Mouse (Mus musculus) cerebellum, adult 18-20 months (tissue): ENCODE measurements at regions not wholly inside any gene's neighbourhood (a gene's known extent, or its start where the extent isn't known, plus 50 kb on each side); places are given as distances from the start of the nearest gene placed in this dataset.

Experiments
- DNase-seq, 2 experiments: peaks; one replicate each; pipeline ENCODE4 v3.0.0; 2021

DNA sequence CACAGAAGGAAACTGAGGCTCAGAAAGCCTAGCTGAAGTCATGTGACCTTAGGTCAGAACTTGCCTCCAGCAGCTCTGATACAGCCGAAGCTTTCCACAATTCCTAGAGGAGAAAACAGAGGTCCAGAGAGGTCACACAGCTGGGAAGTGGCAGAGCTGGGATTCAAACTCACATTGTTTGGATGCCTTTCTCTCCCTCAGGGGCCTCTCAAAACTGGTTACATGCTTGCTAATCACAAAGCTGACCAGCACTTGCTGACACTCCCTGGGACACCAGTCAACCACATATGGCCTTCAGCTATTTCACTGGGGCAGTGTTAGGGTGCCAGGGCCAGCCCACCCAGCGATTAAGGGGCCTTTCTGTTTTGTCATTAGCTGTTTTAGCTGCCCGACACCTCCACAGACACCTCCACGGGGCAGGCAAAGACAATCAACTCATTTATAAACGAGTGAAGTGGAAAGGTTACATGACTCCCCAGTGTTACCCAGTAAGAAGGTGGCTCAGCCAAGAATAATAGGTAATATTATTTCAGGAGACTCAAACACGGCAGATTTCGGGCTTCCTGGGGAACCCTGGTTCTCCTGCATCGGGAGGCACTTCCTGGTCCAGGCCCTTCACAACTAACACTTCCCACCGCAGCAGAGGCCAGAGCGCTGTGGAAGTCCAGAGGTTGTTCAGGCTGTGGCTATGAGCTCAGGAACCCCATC lies 71.4 kb downstream of the 2410131K14Rik start:
- no peak for DNase-seq

DNA sequence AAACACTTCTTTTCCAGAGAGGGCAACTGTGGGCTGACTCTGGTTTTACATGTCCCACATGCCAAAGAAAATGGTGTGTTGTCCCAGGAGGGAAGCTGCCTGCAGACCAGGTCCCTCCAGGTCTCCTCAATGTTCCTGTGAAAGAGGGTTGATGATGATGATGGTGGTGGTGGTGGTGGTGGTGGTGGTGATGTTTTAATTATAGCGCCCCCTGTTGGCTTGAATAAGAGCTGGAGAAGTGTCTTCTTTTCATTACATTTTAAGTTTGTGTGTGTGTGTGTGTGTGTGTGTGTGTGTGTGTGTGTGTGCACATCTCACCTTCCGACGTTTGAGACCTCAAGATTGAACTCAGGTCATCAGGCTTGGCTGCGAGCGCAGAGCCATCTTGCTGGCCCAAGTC lies 73.0 kb downstream of the 2410131K14Rik start:
- no peak for DNase-seq

DNA sequence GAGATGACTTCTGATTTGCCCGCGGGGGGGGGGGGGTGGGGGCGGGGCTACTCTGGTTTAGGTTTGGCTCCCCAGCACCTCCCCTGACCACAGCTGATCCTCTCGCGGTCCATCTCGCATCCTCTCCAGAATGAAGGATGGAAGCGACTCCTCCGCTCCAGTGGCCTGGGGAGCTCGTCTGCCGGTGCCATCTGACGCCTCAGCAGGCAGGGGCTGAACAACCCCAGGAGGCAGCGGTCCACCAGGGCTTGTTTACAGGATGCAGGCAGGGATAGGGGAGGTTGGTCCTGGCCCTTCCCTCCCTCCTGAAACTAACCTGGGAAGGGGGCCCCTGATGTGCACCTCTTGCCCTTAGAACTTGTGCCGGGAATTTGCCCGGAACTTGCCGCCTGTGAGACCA lies 73.9 kb downstream of the 2410131K14Rik start:
- peak; percentile 29 to 33 for DNase-seq

DNA sequence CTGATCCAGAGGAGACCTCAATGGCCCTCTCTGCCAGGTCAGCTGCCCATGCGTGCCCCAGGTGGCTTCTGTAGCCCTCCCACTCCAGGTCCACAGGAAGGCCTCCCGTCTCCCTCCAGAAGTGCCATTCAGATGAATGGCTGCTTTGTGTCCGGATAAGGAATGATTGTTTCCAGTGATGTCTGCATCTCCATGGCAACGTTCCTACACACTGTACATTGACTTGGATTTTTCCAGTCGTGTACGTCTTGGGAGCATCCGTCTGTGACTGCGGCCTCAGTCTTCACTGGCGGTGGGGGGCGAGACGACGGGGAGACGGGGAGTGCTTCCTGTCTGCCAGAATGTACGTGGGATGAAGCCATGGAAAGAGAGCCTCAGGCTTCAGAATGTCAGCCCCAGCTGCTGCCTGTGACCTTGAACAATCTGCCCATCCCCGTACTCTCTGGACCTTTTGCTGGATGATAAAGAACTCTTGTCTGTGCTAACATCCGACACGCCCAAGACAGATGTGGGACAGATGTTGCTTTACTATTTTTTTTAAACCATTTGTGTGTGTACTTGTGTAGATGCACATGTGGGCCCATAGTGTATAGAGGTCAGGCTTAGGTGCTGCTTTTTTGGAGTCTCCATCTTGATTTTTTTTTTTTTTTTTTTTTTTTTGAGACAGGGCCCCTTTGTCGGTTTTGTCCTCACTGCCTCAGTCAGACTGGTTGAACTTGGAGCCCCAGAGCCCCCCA lies 76.9 kb downstream of the 2410131K14Rik start:
- no peak for DNase-seq

DNA sequence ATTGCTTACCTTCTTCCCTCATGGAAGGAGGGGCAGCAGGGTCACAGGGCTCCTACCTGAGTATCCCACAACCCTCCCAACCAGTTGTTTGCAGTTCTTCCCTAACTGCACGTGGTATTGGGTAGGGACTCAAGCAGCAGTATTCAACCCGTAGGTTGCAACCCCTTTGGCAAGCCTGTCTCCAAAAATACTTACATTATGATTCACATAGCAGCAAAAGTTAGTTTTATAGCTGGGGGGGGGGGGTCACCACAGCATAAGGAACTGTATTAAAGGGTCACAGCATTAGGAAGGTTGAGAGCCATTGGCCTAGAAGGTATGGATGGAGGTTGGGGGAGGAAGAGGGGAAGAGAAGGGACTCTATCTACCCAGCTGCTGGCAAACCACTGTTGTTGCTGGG lies 78.1 kb downstream of the 2410131K14Rik start:
- DNase-seq: no peak

DNA sequence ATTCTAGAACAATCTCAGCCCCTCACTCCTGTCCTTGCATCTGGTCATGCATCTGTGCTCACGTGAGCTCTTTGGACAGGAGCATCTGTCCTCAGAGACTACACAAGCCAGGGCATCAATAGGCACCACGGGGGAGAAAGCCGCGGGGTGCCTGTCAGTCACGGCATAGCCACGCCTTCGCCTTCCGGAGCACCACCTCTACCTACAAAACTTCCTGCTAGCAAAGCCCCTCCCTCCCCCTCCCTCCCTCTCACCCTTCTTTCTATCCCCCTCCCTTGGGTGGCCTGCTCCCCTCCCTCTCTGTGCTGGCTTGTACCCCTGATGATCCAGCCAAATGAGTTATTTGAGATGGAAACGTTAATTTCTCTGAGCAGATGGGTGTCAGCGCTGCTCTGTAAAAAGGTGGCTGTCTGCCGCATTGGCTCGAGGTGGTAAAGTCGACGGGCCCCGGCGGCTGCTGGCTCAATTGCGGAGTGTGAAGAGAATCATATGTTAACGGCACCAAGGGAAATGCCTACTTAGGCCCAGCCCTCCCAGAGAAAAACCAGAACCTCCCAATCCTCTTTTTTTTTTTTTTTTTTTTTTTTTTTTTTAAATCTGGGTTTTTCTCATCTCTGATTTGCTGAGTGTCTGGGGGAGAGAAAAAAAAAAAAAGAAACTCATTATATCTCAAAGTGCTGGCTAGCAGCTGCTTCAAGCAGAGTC lies 82.0 kb downstream of the 2410131K14Rik start:
- DNase-seq: peak; percentile 35 to 40

DNA sequence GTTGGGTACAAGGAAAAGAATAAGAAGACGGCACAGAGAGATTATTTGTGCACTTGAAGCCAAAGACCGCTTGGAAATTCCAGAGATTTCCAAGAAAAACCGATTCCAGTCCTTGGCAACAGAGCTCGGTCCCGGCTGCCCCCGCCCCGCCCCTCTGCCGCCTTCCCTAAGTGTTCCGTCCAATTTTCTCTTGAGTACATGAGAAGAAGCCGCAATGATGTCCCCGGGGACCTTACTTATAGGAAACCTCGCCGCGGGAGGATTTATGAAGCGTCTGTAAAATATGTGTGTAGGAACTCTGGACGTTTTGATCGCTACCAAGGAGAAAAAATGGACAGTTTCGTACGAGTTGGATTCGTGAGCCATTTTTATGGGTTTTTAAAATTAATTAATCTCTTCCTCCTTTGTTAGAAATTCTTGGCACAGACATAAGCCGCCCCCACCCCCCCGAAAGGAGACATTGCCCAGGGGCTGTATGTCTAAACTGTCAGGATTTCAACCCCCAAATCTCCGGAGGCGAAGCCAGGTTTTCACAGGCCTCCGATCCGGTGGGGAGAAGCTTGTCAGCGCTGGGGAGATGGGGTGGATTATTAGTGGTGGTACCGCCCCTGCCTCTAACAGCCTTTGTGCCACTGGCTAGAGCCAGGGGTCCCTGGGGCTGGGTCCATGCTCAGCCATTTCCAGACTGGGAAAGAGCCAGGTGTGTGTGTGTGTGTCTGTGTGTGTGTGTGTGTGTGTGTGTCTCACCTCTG lies 83.1 kb downstream of the 2410131K14Rik start:
- DNase-seq: no peak

DNA sequence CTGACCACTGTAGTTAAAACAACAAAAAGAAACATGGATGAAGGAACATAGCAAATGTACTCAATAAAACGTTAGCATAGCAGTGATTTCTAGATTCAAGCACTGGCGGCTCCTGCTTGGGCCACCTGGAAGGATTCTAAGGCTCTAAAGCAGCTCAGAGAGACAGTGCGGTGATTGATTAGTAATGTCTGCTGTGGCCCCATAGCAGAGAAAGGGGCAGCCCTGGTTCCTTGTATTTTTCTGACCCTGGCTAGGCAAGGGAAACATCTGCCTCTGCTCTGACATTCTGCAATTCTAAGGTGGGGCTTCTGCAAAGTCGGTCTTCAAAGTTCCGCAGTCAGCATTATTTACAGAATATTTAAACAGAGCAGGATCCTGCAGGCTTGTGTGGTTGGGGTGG lies 84.1 kb downstream of the 2410131K14Rik start:
- DNase-seq: no peak

DNA sequence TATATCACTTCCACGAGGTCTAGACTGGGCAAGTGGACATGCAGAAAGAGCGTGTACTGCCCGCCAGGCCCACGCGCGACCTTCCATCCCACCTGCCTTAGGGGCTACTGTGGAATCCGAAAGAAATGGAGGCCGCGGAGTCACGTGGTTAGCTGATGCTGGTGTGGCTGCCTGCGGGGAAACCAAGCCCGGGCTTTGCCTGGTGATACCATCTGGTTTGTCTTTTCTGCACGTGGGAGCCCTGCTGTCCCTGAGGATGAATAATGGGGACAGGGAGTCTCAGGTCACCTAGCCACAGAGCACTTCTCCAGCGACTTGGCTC lies 86.2 kb downstream of the 2410131K14Rik start:
- no peak for DNase-seq

DNA sequence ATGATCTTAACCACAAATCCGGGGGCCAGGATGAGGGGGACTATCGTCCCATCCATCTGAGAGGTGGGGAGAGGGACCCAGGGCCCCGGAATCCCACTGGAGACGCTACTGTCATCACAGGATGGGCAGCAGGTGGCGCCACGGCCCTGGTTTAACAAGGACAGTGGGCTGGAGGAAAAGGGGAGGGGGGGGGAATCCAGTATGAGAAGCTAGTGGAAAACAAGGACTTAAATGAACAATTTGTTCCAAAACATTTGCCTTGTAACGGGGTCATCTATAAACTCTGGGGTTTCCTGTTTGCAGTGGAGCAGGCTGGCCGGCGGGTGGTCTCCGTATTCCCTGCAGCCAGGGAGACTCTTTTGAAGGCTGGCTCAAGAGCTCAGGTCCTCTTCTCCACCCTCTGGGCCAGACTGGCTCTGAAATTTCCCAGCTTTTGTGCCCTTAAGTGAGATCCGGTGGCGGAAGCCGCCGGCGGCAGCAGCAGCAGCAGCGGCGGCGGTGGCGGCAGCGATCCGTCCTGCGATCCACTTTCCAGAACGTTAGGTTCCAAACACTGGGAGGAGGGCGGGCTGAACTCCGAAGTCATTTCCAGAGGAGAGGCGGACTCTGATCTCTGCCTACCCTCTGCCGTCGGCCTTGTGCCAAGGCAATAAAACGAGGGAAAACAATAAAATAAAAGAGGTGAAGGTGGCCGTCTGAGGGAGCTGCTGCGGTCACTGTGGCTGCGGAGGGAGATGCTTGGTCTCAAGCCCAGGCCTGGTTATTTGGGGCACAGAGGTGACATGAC lies 86.8 kb downstream of the 2410131K14Rik start:
- peak; percentile 73 to 82 for DNase-seq

DNA sequence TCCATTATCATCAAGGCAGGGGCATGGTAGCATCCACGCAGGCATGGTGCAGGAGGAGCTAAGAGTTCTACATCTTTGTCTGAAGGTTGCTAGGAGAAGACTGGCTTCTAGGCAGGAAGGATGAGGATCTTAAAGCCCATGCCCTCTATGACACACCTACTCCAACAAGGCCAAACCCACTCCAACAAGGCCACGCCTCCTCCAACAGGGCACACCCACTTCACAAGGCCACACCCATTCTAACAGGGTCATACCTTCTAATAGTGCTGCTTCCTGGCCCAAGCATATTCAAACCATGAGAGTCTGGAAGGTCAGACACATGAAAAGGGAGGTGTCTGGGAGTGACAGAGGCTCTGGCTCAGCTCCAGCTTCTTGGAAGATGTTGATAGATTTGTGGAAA lies 89.0 kb downstream of the 2410131K14Rik start:
- no peak for DNase-seq

DNA sequence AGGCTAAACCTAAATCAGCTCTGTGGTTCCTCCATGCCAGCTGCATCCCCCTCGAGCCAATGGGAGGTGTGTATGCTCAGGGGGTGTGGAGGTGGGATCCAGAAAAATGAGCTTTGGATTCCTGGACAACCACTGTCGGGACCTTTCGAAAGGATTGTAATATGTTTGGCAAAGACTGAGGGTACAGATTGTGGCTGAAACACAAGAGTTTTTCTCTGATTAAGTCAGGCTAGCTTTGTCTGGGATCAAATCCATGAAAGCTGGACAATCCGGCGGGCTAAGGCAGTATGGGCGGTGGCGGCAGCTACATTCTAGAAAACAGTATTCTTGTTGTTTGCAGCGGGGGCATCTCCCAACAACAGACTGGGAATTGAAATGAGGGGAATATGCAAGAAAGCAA lies 93.2 kb downstream of the 2410131K14Rik start:
- no peak for DNase-seq

DNA sequence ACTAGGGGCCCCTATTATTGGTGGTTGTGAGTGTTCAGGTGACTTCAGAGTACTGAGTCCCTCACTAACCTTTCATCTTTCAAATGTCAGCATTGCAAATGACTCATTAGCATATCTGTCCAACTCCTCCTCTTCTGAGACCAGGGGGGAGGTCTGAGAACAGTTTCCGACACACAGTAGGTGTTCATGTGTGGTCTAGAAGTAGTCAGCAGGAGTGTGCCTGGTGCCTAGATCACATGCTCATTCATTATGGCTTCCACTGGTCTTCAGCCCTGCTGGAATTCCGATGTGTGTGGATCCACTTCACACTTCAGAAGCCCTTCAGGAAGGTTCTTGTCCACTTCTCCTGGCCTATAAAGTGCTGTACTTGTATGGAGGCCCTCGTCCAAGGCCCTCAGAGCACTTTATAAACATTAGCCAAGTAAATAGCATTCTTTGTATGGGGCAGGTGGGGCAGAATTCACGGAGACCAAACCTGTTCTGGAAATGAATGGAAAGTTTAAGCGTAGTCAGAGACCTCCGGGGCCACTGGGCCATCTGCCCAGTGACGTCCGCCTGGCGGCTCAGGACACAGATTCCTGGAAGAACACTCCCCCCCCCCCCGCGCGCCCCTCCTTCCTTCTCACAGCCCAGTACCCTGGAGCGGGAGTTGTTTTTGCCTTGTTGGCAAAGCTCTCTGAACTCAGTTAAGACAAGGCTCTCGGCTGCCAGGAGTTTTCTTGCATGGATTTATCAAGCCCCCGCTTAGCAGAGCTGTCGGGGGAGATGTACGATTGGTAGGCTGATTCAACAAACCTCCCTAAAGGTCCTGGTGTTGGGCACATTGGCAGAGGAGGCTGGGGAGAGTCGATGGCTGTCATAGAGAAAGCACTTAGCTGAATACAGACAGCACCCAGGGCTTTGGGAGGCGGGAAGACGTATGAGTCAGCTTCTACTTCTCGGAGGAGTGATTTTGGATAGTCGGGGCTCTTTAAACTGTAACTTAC lies 94.9 kb downstream of the 2410131K14Rik start:
- no peak for DNase-seq

DNA sequence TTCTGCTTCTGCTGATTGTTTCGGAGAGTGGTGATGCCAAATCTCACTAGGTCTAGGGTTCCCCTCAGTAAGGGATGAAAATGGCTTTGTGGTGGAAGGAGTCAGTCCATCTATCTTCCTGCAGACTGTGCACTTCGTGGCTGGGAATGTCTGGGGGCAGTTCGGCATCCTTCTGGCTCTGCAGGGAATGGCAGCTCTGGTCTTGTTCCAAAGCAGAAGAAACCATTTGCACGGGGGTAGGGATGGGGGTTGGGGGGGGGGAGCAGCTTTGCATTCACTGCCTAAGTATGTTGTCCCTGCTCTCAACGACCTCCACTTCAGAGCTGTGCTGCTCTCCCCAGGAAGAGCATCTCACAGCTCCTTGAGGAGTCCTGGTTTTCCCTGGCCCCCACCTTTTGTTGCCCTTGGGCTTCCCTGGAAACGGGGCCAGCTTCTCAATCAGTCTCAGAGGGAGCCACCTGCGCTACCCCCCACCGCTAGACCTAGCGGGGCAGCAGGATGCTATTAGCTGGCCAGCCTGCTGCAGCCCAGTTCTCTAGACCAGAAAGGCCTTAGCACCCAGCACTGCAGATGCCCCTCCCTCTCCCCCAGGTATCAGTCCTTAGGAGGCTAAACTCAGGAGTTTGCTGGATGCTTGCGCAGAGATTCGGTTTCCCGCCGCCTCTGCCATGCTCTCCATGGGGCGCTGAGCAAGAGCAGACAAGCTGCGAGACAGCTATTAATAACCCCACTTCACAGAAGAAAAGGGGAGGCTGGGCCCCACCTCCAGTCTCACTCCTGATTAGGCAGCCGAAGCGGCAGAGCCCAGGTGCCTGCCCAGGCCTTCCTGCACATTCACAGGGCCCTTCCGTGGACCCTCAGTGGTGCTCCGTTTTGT lies 98.7 kb downstream of the 2410131K14Rik start:
- DNase-seq: peak; percentile 20 to 39

DNA sequence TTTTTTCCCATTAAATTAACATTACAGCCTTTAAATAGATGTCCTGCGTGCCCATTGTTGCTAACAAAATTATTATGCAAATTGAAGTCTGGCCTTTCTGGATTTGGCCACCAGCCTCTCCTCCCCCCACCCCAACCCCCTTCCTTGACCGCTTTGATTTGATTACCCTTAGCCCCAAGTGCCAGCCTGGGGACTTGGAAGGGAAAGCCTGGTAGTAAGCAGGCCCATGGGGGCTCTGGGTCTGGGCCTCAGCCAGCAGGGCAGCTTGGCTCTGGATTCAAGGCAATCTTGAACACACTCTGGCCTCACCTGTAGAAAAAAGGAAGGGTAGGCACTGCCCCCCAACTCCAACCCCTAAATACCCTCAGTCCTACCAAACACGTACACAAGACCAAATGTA lies 100.2 kb downstream of the 2410131K14Rik start:
- DNase-seq: no peak

DNA sequence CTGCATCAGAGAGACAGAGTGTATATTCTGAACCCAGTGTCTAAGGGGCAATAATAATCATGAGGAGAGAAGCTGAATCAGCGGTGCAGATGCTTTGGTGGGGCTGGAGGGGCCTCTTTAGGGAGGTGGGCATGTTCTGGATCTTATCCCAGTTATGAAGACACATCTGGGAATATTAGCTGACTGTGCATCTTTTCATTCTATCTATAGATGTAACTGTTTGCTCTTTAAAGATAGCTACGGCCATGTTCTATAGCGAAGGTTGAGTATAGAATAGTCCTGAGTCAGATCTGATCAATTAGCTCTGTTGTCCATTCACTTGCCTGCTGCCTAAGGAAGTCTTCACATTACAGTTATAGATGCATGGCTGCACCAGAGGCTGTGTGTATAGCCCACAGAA lies 104.0 kb downstream of the 2410131K14Rik start:
- DNase-seq: no peak

DNA sequence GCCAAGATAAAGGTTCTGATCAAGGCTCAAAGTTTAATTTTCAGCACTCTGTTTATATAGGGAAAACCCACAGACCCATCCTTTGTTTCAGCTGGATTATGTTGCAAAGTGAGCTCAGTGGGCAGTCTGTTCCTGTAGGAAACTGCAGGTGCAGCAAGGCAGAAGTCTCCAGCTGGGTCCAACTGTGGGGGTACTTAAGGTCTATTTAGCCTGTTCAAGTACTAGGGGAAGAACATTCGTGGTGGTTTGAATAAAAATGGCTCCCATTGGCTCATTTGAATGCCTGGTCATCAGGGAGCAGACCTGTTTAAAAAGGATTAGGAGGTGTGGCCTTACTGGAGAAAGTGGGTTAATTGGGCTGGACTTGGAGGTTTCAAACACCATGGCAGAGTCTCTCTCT lies 106.3 kb downstream of the 2410131K14Rik start:
- no peak for DNase-seq

DNA sequence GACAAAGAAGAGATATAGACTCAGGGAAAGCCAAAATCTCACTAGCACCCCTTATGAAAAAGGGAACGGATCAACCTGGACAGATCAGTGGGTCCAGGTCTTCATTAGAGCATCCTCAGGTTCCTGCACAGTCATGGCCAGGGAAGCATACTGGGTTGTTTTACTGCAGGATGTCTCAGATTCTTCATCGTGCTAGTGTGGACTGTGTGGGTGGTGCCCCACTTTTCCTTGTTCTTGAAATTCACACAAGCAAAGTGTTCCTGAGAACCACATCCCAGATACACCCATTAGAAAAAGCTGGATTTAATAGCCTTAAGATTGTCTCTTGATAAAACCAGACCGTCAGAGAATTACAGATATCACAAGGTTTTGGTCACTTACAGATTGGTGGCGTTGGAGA lies 107.1 kb downstream of the 2410131K14Rik start:
- no peak for DNase-seq

DNA sequence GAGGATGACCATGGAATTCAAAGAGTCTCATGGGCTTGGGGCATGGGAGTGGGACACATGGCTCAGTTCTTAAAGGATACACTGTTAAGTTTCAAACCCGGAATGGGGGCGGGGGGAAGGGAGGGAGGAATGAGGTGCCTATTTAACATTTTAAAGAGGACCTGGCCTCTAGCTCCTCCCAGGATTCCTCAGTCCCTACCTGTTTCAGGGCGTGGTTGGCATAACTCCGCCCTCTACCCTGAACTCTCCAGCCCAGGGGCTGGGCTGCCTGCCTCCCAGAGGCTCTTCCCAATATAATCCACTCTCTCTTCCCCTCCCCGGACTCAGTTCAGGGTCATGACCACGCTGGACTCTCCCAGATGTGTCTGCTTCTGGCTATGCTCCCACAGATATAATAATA lies 108.0 kb downstream of the 2410131K14Rik start:
- DNase-seq: no peak

DNA sequence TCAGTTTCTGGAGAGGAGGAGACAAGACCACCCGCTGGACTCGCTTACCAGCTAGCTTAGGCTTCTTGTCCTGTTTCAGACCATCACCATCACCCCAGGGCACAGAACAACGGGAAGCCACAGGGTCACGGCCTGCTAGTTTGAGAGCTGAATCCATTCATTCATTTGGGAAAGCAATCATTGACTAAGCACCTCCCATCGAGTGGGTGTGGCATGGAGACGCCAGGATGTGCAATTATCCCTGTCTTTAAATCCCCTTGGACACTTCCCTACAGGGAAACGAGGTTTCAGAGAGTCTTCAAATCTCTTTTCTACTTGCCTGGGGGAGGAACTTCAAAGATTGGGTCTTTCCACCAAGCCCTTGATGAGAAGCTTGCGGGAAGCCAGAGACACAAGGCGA lies 108.7 kb downstream of the 2410131K14Rik start:
- DNase-seq: no peak
